Mouse (Mus musculus) embryonic stem cell, embryonic (primary cell): Measurements from ENCODE around the gene Suox.

Source experiments
- CTCF ChIA-PET, 4 experiments: fragments of 300-600 bp in 2 of 4; fragments of 350-600 bp in 2 of 4; sonication (Branson Sonifier 250); formaldehyde crosslinking; loops; one replicate each; lab custom pipeline; 2022; ENCODE audit warnings: inconsistent platforms in 2 of 4; lab: Charles Lee
- POLR2A ChIA-PET, 4 experiments: fragments of 300-600 bp in 2 of 4; fragments of 350-600 bp in 2 of 4; sonication (Branson Sonifier 250); formaldehyde crosslinking; loops; one replicate each; lab custom pipeline; 2022; ENCODE audit warnings: antibody characterized with exemption in 4 of 4, inconsistent platforms in 1 of 4; lab: Charles Lee

Suox gene

DNA sequence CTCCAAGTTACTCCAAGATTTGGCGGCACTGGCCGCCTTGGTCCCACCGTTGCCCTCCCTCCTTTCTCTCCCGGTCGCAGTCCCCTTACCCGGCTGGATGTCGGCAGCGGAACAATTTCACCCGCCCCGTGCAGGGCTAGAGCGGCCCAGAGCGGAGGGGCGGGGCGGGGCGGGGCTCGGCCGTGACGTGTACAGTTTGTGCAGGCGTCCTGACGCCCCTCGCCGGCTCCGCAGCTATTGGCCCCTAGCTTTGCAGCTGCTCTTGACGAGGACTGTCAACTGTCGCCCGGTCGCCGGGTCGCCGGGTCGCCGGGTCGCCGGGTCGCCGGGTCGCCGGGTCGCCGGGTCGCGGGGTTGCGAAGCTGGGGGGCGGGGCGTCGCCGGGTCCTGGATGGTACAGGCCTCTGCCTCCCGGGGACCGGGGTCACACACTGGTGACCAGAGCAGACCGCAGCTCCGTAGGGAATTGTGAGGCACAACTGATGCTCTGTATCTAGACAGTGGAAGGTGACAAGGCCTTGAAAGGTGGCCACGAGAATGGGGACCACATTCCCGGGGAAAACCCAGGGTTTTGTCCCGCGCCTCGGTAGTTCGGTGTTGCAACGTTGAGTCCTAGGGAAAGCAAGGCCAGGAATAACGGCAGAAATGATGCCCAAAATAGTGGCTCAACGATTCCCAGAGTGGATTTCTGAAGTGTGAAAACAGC, at the start of gene Suox:
Suox (minus strand) TSS at position 311 of the 706 bp plus-strand sequence.
- POLR2A ChIA-PET: interaction anchor here (0.5 to 3.8 kb wide), 45 partner anchors 9 to 217 kb away, joined by 3 to 36 read pairs (median 4); partner anchors contain the start of genes Ikzf4 (in 3 of the 4), Cdk2 (in 2 of the 4), Pa2g4 (in 2 of the 4) and Rab5b (in 2 of the 4)
- CTCF ChIA-PET: interaction anchor here (0.5 to 3.2 kb wide), 33 partner anchors 8 to 1994 kb away, joined by 3 to 23 read pairs (median 4); partner anchors contain the start of genes Rab5b (in 2 of the 4), Erbb3 (in 1 of the 4), Nabp2 (in 1 of the 4) and Rnf41 (in 1 of the 4)

DNA sequence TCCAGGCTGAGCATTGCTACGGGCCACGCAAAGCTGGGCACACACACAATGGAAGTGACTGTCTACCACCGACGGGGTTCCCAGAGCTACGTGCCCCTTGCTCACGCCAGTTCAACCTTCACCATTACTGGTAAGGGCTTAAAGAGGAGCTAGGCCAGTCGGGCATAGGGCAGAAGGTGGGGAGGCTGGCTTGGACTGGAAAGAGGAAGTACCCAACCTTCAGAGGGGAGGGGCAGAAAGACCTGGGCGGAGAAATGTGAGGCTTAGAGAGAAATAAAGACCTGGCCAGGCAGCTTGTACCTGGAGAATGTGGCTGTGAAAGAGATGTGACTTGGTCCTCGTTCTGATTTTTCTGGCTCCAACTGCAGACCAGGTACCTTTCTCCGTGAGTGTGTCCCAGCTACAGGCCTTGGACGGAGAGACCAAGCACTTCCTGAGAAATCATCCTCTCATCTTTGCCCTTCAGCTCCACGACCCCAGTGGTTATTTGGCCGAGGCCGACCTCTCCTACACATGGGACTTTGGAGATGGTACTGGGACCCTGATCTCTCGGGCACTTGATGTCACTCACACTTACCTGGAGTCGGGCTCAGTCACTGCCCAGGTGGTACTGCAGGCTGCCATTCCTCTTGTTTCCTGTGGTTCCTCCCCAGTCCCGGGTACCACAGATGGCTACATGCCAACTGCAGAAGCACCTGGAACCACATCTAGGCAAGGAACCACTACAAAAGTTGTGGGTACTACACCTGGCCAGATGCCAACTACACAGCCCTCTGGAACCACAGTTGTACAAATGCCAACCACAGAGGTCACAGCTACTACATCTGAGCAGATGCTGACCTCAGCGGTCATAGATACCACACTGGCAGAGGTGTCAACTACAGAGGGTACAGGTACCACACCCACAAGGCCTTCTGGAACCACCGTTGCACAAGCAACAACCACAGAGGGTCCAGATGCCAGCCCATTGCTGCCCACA, 42.0 kb upstream of the Suox start:
- CTCF ChIA-PET: interaction anchor here (0.5 to 1.4 kb wide), 7 partner anchors 16 to 497 kb away, joined by 3 to 5 read pairs (median 3); no protein-coding TSS in a partner anchor
- POLR2A ChIA-PET: interaction anchor here in 3 of 4 experiments (0.6 to 8.7 kb wide), 38 partner anchors 8 to 347 kb away, joined by 3 to 197 read pairs (median 4); partner anchors contain the start of genes Cdk2 (in 3 of the 3), Pmel (in 2 of the 3), Pym1 (in 2 of the 3) and Rab5b (in 2 of the 3)

DNA sequence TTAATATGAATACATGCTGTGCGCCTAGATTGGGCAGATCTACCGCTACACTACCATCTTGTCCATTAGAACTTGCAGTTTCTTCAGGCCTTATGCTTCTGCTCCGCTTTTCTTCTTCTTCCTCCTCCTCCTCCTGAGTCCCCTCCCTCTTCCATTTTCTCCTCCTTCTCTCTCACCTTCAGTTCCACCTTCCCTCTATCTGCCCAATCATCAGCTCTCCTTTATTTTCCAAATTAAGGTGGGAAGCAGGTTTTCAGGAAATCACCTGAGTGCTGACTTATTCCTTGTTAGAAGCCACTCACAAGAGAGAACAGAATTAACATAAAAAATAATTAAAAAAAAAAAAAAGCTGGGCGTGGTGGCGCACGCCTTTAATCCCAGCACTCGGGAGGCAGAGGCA, 37.4 kb upstream of the Suox start:
- ChIA-PET CTCF (interaction anchor here (0.6 to 2.0 kb wide), 16 partner anchors 10 to 229 kb away, joined by 3 to 7 read pairs (median 4); partner anchors contain the start of genes Dgka (in 1 of the 4), Rab5b (in 1 of the 4) and Suox (in 1 of the 4)), POLR2A (interaction anchor here (0.5 to 8.7 kb wide), 84 partner anchors 9 to 1456 kb away, joined by 3 to 197 read pairs (median 5); partner anchors contain the start of genes Rab5b (in 3 of the 4), Bloc1s1 (in 2 of the 4), Dnajc14 (in 2 of the 4) and Esyt1 (in 2 of the 4))

DNA sequence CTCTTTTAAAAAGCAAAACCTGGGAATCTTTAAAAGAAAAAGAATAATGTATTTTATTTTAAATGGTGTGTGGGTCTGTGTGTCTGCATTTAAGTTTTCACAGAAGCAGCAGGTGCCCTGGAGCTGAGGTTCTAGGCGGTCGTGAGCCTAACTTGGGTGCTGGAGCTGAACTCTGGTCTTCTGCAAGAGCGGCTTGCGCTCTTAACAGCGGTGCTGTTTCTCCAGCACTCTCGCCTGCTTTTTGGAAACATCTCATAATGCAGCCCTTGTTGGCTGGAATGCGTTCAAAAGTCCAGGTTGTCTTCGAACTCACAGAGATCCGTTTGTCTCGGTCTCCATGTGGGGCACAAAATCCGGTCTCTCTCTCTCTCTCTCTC, 31.4 kb upstream of the Suox start:
- ChIA-PET POLR2A (interaction anchor here in 3 of 4 experiments (0.5 to 12.4 kb wide), 62 partner anchors 7 to 614 kb away, joined by 3 to 197 read pairs (median 5); partner anchors contain the start of genes Pa2g4 (in 3 of the 3), Rab5b (in 3 of the 3), Dgka (in 2 of the 3) and Pym1 (in 2 of the 3)), CTCF (interaction anchor here in 3 of 4 experiments (0.6 to 2.1 kb wide), 10 partner anchors 9 to 399 kb away, joined by 3 to 11 read pairs (median 4); partner anchors contain the start of gene Rab5b (in 1 of the 3))

DNA sequence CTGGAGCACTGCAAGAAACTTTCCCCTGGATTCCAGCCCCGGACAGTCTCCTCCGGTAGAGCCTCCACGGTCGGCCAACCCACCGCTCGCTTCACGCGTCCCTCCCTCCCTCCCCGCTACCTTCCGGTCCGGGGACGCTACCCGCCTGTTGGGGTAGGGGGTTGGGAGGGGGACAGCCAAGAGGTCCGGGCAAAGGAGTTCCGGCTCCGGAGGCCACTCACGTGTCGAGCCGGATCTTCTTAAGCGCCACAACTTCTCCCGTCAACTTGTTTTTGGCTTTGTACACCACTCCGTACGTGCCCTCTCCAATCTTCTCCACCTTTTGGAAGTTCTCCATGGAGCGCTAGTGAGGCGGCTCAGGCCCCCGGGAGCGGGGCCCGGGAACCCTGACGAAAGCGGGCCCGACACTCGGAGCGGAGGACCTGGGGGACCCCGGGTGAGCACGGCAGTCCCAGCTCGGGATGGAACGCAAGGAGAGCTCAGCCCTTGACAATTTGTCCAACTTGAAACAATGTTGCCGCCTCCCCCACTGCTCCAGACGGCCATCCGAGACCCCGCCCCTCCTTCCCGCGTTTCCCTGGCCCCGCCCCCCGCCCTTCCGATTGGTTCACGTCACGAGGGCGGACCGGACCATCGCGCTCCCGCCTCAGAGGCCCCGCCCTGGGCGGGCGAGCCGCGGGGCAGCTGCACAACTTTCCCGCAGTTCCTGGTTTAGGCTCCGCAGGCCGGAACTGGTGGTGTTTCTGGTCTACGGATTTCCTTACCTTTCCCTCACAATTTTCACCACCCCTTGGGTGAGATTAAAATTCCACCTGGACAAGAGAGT, 30.8 kb upstream of the Suox start, which contains the start of gene Cdk2:
Cdk2 (minus strand) TSS at position 541 of the 826 bp plus-strand sequence.
- CTCF ChIA-PET: interaction anchor here in 3 of 4 experiments (0.5 to 2.1 kb wide), 10 partner anchors 8 to 400 kb away, joined by 3 to 11 read pairs (median 4); partner anchors contain the start of gene Rab5b (in 1 of the 3)
- POLR2A ChIA-PET: interaction anchor here in 3 of 4 experiments (0.5 to 12.4 kb wide), 63 partner anchors 7 to 613 kb away, joined by 3 to 197 read pairs (median 5); partner anchors contain the start of genes Pa2g4 (in 3 of the 3), Rab5b (in 3 of the 3), Dgka (in 2 of the 3) and Pym1 (in 2 of the 3)

DNA sequence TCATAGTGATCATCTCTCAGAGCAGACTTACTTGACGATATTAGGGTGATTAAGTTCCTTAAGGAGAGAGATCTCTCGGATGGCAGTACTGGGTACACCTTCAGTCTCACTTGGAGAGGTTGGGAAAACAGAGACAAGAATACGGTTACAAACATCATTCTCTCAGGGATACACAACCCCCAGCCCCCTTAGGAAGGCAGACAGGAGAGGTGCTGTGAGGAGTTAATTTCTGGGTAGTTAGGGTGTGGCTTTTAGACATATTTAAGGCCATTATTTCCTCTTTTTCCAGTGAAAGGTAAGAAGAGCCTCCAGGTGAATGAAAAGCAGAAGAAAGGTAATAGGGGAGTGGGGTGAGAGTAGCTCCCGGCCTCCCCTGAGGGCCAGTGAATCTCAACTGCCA, 30.0 kb upstream of the Suox start, which contains the start of gene Pmel:
Pmel (plus strand) TSS at position 301 of the 400 bp plus-strand sequence.
- POLR2A ChIA-PET: interaction anchor here in 3 of 4 experiments (0.8 to 12.4 kb wide), 23 partner anchors 8 to 204 kb away, joined by 3 to 197 read pairs (median 8); partner anchors contain the start of genes Zc3h10 (in 2 of the 3), Dgka (in 1 of the 3), Pa2g4 (in 1 of the 3) and Pym1 (in 1 of the 3)
- CTCF ChIA-PET: interaction anchor here in 1 of 4 experiments (2.1 kb wide), 1 partner anchor 18 kb away, joined by 5 read pairs; no protein-coding TSS in a partner anchor

DNA sequence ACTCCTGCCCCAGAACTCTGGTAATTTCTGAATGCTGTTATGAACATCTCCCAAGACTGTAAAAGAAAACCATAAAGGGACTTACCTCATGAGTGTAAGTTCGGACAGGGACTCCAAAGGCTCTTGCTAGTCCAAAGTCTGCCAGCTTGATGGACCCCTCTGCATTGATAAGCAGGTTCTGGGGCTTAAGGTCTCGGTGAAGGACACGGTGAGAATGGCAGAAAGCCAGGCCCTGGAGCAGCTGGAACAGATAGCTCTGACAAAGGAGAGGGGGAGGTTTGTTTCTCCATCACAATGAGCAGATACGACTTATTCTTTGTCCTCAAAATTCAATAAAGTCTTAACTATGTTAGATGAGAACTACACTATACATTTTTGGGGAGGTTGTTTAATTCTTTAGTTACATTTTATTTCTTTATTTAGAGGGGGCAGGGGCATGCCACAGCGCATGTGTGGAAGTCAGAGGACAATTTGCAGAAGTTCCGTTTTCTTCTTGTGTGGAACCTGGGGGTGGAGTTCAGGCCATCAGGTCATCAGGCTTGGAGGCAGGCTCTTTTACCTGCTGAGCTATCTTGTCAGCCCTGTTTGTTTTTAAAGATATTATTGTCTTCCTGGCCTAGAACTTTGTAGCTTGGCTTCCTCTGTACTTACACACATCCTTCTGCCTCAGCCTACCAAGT, 28.6 kb upstream of the Suox start:
- ChIA-PET CTCF (no interaction called here), POLR2A (interaction anchor here in 2 of 4 experiments (0.7 to 12.4 kb wide), 15 partner anchors 9 to 218 kb away, joined by 3 to 197 read pairs (median 7); partner anchors contain the start of genes Pa2g4 (in 1 of the 2) and Pym1 (in 1 of the 2))

DNA sequence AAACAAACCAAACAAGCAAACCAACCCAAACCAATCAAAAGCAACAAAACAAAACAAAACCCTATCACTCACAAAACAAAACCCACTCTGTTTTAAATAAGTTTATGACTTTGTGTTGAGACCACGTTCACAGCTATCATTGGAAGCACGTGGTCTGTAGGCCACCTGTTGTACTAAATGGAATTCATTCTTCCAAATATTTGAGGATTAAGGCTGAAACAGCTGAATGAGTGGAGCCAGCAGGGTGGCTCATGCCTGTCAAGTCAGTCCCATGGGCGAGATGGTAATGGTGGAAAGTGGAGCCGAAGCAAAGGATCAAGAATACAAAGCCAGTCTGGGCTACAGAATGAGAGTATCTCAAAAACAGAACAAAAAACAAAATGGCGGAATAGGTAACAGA, 26.8 kb upstream of the Suox start:
- POLR2A ChIA-PET: interaction anchor here (0.6 to 12.4 kb wide), 18 partner anchors 11 to 617 kb away, joined by 3 to 197 read pairs (median 5); partner anchors contain the start of genes Pa2g4 (in 2 of the 4), Atp5b (in 1 of the 4), Pym1 (in 1 of the 4) and Suox (in 1 of the 4)

DNA sequence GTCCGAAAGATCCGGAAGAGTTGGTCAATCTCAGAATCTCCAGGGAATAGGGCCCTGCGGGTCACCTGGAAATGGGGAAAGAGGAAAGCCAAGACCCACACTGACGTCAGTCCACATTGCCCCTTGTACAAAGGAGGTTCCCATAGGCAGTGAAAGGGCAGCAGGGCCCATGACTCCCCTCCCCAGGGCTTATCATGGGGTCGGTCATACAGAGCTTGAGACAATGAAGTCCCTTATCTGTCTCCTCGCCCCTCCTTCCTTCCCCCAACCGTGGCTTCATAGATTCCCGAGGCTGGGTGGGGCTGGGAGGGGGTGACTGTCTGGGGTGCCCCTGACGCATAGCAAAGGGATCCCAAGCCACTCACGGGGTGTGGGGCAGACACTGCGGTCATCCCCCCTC, 25.7 kb upstream of the Suox start:
- POLR2A ChIA-PET: interaction anchor here in 3 of 4 experiments (0.6 to 12.4 kb wide), 19 partner anchors 9 to 429 kb away, joined by 3 to 197 read pairs (median 4); partner anchors contain the start of genes Pym1 (in 2 of the 3), Dgka (in 1 of the 3), Pa2g4 (in 1 of the 3) and Stat2 (in 1 of the 3)
- CTCF ChIA-PET: interaction anchor here in 2 of 4 experiments (0.6 kb wide), 2 partner anchors 84 to 1624 kb away, joined by 3 to 5 read pairs; partner anchors contain the start of gene Agap2 (in 1 of the 2)

More for the DNA sequence above, 26.8 kb upstream of the Suox start:
- CTCF ChIA-PET: interaction anchor here in 1 of 4 experiments (0.6 kb wide), 1 partner anchor 90 kb away, joined by 3 read pairs; no protein-coding TSS in a partner anchor

DNA sequence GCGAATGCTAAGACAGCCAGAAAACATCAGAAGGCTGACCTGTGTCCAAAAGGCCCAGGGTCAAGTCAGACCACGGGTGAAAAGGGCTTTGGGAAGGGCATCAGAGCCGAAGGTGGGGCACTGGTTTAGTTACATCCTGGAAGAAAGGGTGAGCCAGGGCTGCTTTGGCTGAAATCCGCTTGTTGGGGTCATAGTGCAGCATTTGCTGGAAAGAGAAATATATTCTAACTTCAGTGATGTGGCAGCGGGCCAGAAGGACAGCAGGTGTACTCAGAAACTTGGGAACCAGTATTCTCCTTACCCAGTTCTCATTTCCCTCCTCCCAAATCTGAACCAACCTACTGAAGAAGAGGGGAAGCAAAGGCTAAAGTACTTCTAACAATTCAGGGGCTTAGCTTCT, 25.1 kb upstream of the Suox start:
- ChIA-PET POLR2A (interaction anchor here in 3 of 4 experiments (0.5 to 12.4 kb wide), 18 partner anchors 8 to 429 kb away, joined by 3 to 197 read pairs (median 4); partner anchors contain the start of genes Pym1 (in 2 of the 3), Dgka (in 1 of the 3) and Stat2 (in 1 of the 3)), CTCF (no interaction called here)

DNA sequence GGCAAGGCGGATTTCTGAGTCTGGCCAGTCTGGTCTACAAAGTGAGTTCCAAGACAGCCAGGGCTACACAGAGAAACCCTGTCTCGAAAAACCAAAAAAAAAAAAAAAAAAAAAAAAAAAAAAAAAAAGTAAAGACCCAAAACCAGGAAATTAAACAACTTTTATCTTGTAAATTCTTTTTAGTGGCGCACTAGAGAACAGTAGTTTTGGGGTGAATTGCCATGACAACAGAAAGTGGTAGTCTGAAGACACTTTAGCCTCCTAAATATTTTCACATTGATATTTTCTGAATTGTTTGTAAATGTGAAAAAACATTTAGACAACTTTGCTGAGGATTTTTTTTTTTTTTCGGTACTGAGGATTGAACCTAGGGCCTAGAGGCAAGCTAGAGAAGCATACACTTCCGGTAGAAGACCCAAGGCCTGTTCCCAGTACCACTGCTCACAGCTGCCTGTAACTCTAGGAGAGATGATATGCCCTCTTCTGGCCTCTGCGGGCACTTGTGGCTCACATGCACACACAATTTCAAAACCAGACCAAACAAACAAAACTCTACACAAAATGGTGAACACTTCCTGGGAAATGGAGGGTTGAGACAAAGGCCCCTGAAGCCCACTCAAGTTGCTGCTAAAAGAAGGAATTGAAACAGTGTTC, 23.3 kb upstream of the Suox start:
- ChIA-PET POLR2A (interaction anchor here (0.5 to 12.4 kb wide), 35 partner anchors 8 to 530 kb away, joined by 3 to 197 read pairs (median 4); partner anchors contain the start of genes Cdk2 (in 3 of the 4), Pym1 (in 2 of the 4), Dgka (in 1 of the 4) and Dnajc14 (in 1 of the 4)), CTCF (interaction anchor here in 3 of 4 experiments (0.5 to 2.6 kb wide), 9 partner anchors 8 to 119 kb away, joined by 3 to 12 read pairs (median 5); partner anchors contain the start of genes Cdk2 (in 1 of the 3) and Suox (in 1 of the 3))

DNA sequence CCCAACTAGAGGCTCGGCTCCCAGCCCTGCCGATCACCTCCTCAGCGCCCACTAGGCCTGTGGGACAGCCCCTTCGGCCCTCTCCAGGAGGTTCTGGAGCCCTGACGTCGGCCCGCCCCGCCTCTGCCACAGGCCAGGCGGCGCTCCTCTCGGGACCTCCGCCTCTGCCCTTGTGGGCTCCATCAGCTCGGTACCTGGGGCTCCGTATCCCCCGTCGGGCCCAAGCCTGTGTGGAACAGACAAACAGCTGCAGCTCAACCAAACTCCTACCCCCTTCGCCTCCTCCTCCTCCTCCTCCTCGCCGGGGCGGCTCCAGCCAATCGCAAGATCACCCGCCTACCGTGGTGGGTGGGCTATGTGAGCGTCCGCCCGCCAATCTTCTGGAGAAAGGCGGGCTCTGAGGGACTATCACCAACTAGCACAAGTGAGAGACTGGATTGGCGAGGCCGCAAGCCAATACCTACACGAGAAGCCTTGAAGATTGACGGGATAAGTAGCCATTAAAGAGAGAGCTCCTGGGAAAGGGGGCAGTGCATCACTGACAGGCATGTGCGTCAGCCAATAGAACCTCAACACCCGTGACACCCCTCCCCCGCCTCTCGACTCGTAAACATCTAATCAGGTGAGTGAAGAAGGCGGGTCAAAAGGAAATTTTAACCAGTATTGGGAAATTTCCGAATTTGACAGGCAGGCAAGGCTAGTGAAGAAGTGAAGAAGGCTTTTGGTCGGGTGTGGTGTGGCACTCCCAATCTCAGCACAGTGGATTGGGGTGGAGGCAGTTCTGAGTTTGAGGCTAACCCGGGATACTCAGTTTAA, 22.3 kb upstream of the Suox start, which contains the start of gene Rab5b:
Rab5b (minus strand) TSS at position 273 of the 816 bp plus-strand sequence.
- POLR2A ChIA-PET: interaction anchor here (0.5 to 12.4 kb wide), 107 partner anchors 9 to 1406 kb away, joined by 3 to 197 read pairs (median 4); partner anchors contain the start of genes Cdk2 (in 3 of the 4), Pym1 (in 3 of the 4), Zc3h10 (in 3 of the 4) and Bloc1s1 (in 2 of the 4)
- CTCF ChIA-PET: interaction anchor here (0.5 to 2.6 kb wide), 14 partner anchors 9 to 263 kb away, joined by 3 to 12 read pairs (median 5); partner anchors contain the start of genes Suox (in 2 of the 4) and Cdk2 (in 1 of the 4)
